ENCODE assay signal across 34 mouse cellular contexts in the genomic region with DNA sequence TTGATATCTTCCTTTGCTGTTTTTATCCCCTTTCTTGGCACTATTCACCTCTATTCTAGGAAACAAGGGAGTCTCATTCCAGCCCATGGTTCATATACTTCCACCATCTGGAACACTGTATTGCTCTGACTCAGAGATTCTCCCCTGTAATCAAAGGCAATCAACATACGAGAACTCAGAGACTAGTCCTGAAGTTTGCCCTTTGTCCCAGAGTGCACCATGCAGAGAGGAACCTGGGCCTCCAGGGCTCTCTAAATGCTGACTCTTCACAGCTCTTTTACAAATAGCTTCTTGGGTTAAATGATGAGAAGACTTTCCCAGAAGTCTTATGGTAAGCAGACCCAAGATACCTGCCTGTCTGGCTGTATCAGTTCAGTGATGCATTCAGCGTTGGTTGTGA. TPM values are rescaled to one million over a fixed set of nuclear protein-coding genes. Genes with fewer than 3 reads are reported as not detected.
DNase-seq lines count a peak whose midpoint lies in the region; ATAC-seq and TF ChIP-seq lines count a peak whose summit lies in the region.
"Had no signal": no experiment of that assay in that cellular context is flagged by ENCODE, and none has a peak within 500 bp of the region (broad histone marks: within the 10 kb centered on the region; RNA-seq: fewer than 3 reads in every experiment).

No protein-coding gene starts in this region.

- no peaks in the 10 kb centered on the region for H3K36me3 ChIP-seq in kidney, adult 2 months (ENCODE audit: control insufficient read depth, insufficient read depth, low read length)
- H3K36me3 ChIP-seq in intestine, embryonic 16.5 days (ENCODE audit: control insufficient read depth, insufficient read depth, low read length) = no peaks in the 10 kb centered on the region
- H3K36me3 ChIP-seq: embryonic facial prominence, embryonic 10.5 days; embryonic facial prominence, embryonic 13.5 days; forebrain, embryonic 12.5 days; forebrain, embryonic 15.5 days; G1E; heart, embryonic 12.5 days; heart, embryonic 15.5 days; hindbrain, embryonic 10.5 days; hindbrain, embryonic 13.5 days had no signal

- H3K4me3 ChIP-seq in kidney, adult 2 months (ENCODE audit: insufficient read depth, low read depth, low read length) = no peak overlapping the region
- no peak overlapping the region for H3K4me3 ChIP-seq in intestine, embryonic 16.5 days (ENCODE audit: low read length)
- H3K4me3 ChIP-seq: embryonic facial prominence, embryonic 10.5 days; embryonic facial prominence, embryonic 13.5 days; erythroblast, embryonic 14.5 days; forebrain, embryonic 12.5 days; forebrain, embryonic 15.5 days; heart, embryonic 12.5 days; heart, embryonic 15.5 days; hindbrain, embryonic 10.5 days; hindbrain, embryonic 13.5 days had no signal

- no peaks in the 10 kb centered on the region for H3K4me1 ChIP-seq in kidney, adult 2 months (ENCODE audit: control insufficient read depth, insufficient read depth, low read length)
- H3K4me1 ChIP-seq in intestine, embryonic 16.5 days (ENCODE audit: control insufficient read depth, insufficient read depth, low read length) = peaks cover 3% of the 10 kb centered on the region; the same call in 1 of the 2 replicates
- H3K4me1 ChIP-seq: embryonic facial prominence, embryonic 13.5 days; heart, embryonic 12.5 days had no signal

- no peak for TF ChIP-seq POLR2A in kidney, adult 2 months (IDR thresholded peaks at IDR 0.05; ENCODE audit: low read depth, low read length)

- H3K9ac ChIP-seq in intestine, embryonic 16.5 days (ENCODE audit: low read depth, low read length) = no peak overlapping the region
- H3K9ac ChIP-seq: embryonic facial prominence, embryonic 13.5 days; forebrain, embryonic 12.5 days; forebrain, embryonic 15.5 days; heart, embryonic 12.5 days; heart, embryonic 15.5 days; hindbrain, embryonic 13.5 days had no signal

- H3K9me3 ChIP-seq in intestine, embryonic 16.5 days (ENCODE audit: control insufficient read depth, low read length) = no peaks in the 10 kb centered on the region
- H3K9me3 ChIP-seq: embryonic facial prominence, embryonic 10.5 days; embryonic facial prominence, embryonic 13.5 days; forebrain, embryonic 12.5 days; forebrain, embryonic 15.5 days; G1E; heart, embryonic 12.5 days; heart, embryonic 15.5 days; hindbrain, embryonic 10.5 days; hindbrain, embryonic 13.5 days had no signal

- WGBS in kidney, adult 2 months = 50% methylated on average over 2 of the region's 2 CpGs
- 63% methylated on average over 2 of the region's 2 CpGs for WGBS in intestine, embryonic 16.5 days

- H3K27me3 ChIP-seq in kidney, adult 2 months (replicated peaks; ENCODE audit: control insufficient read depth, insufficient read depth, low read length) = no peaks in the 10 kb centered on the region
- H3K27me3 ChIP-seq in intestine, embryonic 16.5 days (replicated peaks; ENCODE audit: control insufficient read depth, insufficient read depth, low read length) = no peaks in the 10 kb centered on the region
- H3K27me3 ChIP-seq: forebrain, embryonic 15.5 days; heart, embryonic 15.5 days had no signal

- no peak for TF ChIP-seq CTCF in kidney, adult 2 months (conservative IDR thresholded peaks at IDR 0.05; ENCODE audit: insufficient read depth, insufficient read length, low read depth, low read length)

- ATAC-seq in intestine, embryonic 16.5 days = peak; percentile 94
- ATAC-seq: forebrain, embryonic 15.5 days; hindbrain, embryonic 16.5 days; Patski had no signal

- H3K4me2 ChIP-seq in intestine, embryonic 16.5 days (ENCODE audit: low read depth, low read length) = no peak overlapping the region
- H3K4me2 ChIP-seq: embryonic facial prominence, embryonic 13.5 days; forebrain, embryonic 12.5 days; forebrain, embryonic 15.5 days; heart, embryonic 12.5 days; heart, embryonic 15.5 days; hindbrain, embryonic 13.5 days had no signal

- no peak overlapping the region for H3K27ac ChIP-seq in kidney, adult 2 months (ENCODE audit: insufficient read depth, low read depth, low read length)
- H3K27ac ChIP-seq in intestine, embryonic 16.5 days (ENCODE audit: low read length) = no peak overlapping the region
- H3K27ac ChIP-seq: embryonic facial prominence, embryonic 10.5 days; embryonic facial prominence, embryonic 13.5 days; forebrain, embryonic 12.5 days; forebrain, embryonic 15.5 days; heart, embryonic 15.5 days; hindbrain, embryonic 10.5 days; hindbrain, embryonic 13.5 days had no signal

- peak; percentile 54 for DNase-seq in kidney, adult 2 months
- no peak for DNase-seq in kidney, adult 11 months
- DNase-seq in brain, adult 2 months (ENCODE audit: low read depth, low spot score) = peak; percentile 26
- no peak for DNase-seq in urinary bladder, postnatal 4 days (ENCODE audit: low spot score in 2 of 2)
- no peak for DNase-seq in gastrocnemius, adult 8-10 months (ENCODE audit: low spot score in 2 of 2)
- DNase-seq: adrenal gland, postnatal 10 days; adrenal gland, postnatal 36 days; B cell, adult 2 months; cerebellum, adult 11 months; cerebellum, adult 2 months; cerebellum, adult 9-11 months; cerebellum, postnatal 25 days; embryo, embryonic 11 days; gastrocnemius, postnatal 10 days; gastrocnemius, postnatal 36 days; heart, postnatal 10 days; heart, postnatal 36 days had no signal

RNA-seq across cellular contexts. Expression of gene B230118H07Rik, which starts 11.2 kb away (rescaled TPM):
- polyA plus RNA-seq in kidney, adult 2 months (2012; rRNA removed) = 8.1 and 12.6 TPM in 2 replicates
- polyA plus RNA-seq in intestine, embryonic 16.5 days (2015; fragmentation: Nextera tagmentation; extraction: Ambion mirVana) = 46.4 and 49.2 TPM in 2 replicates
- 100 to 1,000 TPM in 2 of 4 experiments, 10 to 100 TPM in 2; 80.6 to 111 (median 96.6) TPM for total RNA-seq in gastrocnemius, adult 8-10 months (2022)

RNA-seq across cellular contexts. Expression of gene Rag1, which starts 11.2 kb away (rescaled TPM):
- not detected in 2 replicates for polyA plus RNA-seq in kidney, adult 2 months (2012; rRNA removed)
- 0.01 and 0.04 TPM in 2 replicates for polyA plus RNA-seq in intestine, embryonic 16.5 days (2015; fragmentation: Nextera tagmentation; extraction: Ambion mirVana)
- not detected for total RNA-seq in gastrocnemius, adult 8-10 months (2022)
- total RNA-seq: adrenal gland, adult 18-20 months; adrenal gland, postnatal 36 days; CH12.LX; granulocyte monocyte progenitor cell, adult 5-6 weeks had no signal
- polyA plus RNA-seq: erythroblast, embryonic 14.5 days; heart, embryonic 12.5 days; Patski had no signal

RNA-seq across cellular contexts. Expression of gene Traf6, which starts 17.7 kb away (rescaled TPM):
- polyA plus RNA-seq in kidney, adult 2 months (2012; rRNA removed) = 10.6 and 10.8 TPM in 2 replicates
- polyA plus RNA-seq in intestine, embryonic 16.5 days (2015; fragmentation: Nextera tagmentation; extraction: Ambion mirVana) = 7.1 and 7.3 TPM in 2 replicates
- 10 to 100 TPM in 3 of 4 experiments, 1 to 10 TPM in 1; 9.4 to 13.3 (median 10.7) TPM for total RNA-seq in gastrocnemius, adult 8-10 months (2022)

RNA-seq across cellular contexts. Expression of gene Rag2, which starts 36.0 kb away (rescaled TPM):
- polyA plus RNA-seq in kidney, adult 2 months (2012; rRNA removed) = not detected in 2 replicates
- polyA plus RNA-seq in intestine, embryonic 16.5 days (2015; fragmentation: Nextera tagmentation; extraction: Ambion mirVana) = 0.04 and 0.06 TPM in 2 replicates
- total RNA-seq in gastrocnemius, adult 8-10 months (2022) = not detected
- total RNA-seq: adrenal gland, adult 18-20 months; adrenal gland, postnatal 36 days; CH12.LX; heart, postnatal 36 days had no signal
- polyA plus RNA-seq: cerebellum, adult 2 months; cortical plate, adult 2 months; embryonic facial prominence, embryonic 10.5 days; embryonic facial prominence, embryonic 13.5 days; erythroblast, embryonic 14.5 days; forebrain, embryonic 12.5 days; forebrain, embryonic 15.5 days; G1E; heart, embryonic 12.5 days; hindbrain, embryonic 10.5 days; hindbrain, embryonic 16.5 days; Patski had no signal

Comparison
In these comparisons a context has a peak if more than half of its experiments do, and no peak if none do; other contexts are left out.
1. DNase-seq: peak in kidney, adult 2 months (single experiment) and brain, adult 2 months (single experiment); none in kidney, adult 11 months (single experiment), urinary bladder, postnatal 4 days (0 of 2) and gastrocnemius, adult 8-10 months (0 of 2).